Mouse (Mus musculus) fat pad, adult 2 months (tissue): Measurements from ENCODE around the gene Map4k5.

Experiments
- DNase-seq: peaks from one replicate; pipeline ENCODE4 v3.0.0-alpha.2; 2011; ENCODE audit warnings: low read depth, low spot score; ENCODE audit errors: extremely low read depth

Gene Map4k5

GRCm38 (mm10) chr12:69790530-69791505 is 102.2 kb downstream of the Map4k5 start, which contains the start of gene Cdkl1:
Gene Cdkl1, minus strand, starts transcription at chr12:69791267.
- DNase-seq, result no peak

- DNase-seq, result no peak
Observed at GRCm38 (mm10) chr12:69789766-69790529, 103.1 kb downstream of the Map4k5 start.

- no peak for DNase-seq
Observed at GRCm38 (mm10) chr12:69788380-69788779, 104.6 kb downstream of the Map4k5 start.

GRCm38 (mm10) chr12:69785471-69785870 is 107.5 kb downstream of the Map4k5 start:
- no peak for DNase-seq

- DNase-seq, result no peak
Observed at GRCm38 (mm10) chr12:69783247-69784025, 109.6 kb downstream of the Map4k5 start.

GRCm38 (mm10) chr12:69781935-69782650 is 110.9 kb downstream of the Map4k5 start:
- DNase-seq, result no peak

- DNase-seq, result no peak
Observed at GRCm38 (mm10) chr12:69781480-69781879, 111.5 kb downstream of the Map4k5 start.

GRCm38 (mm10) chr12:69777957-69778356 is 115.0 kb downstream of the Map4k5 start:
- DNase-seq, result no peak

- no peak for DNase-seq
Observed at GRCm38 (mm10) chr12:69777341-69777730, 115.7 kb downstream of the Map4k5 start.

GRCm38 (mm10) chr12:69776607-69777340 is 116.2 kb downstream of the Map4k5 start:
- no peak for DNase-seq

- no peak for DNase-seq
Observed at GRCm38 (mm10) chr12:69768841-69769240, 124.2 kb downstream of the Map4k5 start.

GRCm38 (mm10) chr12:69767476-69768258 is 125.3 kb downstream of the Map4k5 start:
- no peak for DNase-seq

- DNase-seq, result no peak
Observed at GRCm38 (mm10) chr12:69766185-69766904, 126.7 kb downstream of the Map4k5 start.

- no peak for DNase-seq
Observed at GRCm38 (mm10) chr12:69765543-69765942, 127.5 kb downstream of the Map4k5 start.

GRCm38 (mm10) chr12:69761603-69762002 is 131.4 kb downstream of the Map4k5 start:
- no peak for DNase-seq

- DNase-seq, result no peak
Observed at GRCm38 (mm10) chr12:69760743-69761406, 132.1 kb downstream of the Map4k5 start.

- no peak for DNase-seq
Observed at GRCm38 (mm10) chr12:69760014-69760413, 133.0 kb downstream of the Map4k5 start.
